Mouse (Mus musculus) spleen, postnatal 10 days (tissue): Measurements from ENCODE around the gene Rbfox1.

Experiments
- DNase-seq, 2 experiments: peaks; one replicate each; pipeline ENCODE4 v3.0.0; 2021 to 2022; ENCODE audit warnings: low spot score in 2 of 2

The Rbfox1 gene

GRCm38 (mm10) chr16:7081074-7081568 lies 1196.0 kb downstream of the Rbfox1 start:
- no peak for DNase-seq

GRCm38 (mm10) chr16:7081684-7082255 lies 1196.6 kb downstream of the Rbfox1 start:
- no peak for DNase-seq

GRCm38 (mm10) chr16:7083937-7084336 lies 1198.8 kb downstream of the Rbfox1 start:
- DNase-seq = no peak

- DNase-seq = no peak
Observed at GRCm38 (mm10) chr16:7088601-7089430, 1203.7 kb downstream of the Rbfox1 start.

GRCm38 (mm10) chr16:7089475-7089874 lies 1204.3 kb downstream of the Rbfox1 start:
- DNase-seq = no peak

- no peak for DNase-seq
Observed at GRCm38 (mm10) chr16:7090205-7090604, 1205.0 kb downstream of the Rbfox1 start.

- no peak for DNase-seq
Observed at GRCm38 (mm10) chr16:7092811-7093210, 1207.7 kb downstream of the Rbfox1 start.

- no peak for DNase-seq
Observed at GRCm38 (mm10) chr16:7093686-7094085, 1208.5 kb downstream of the Rbfox1 start.

GRCm38 (mm10) chr16:7094181-7094749 lies 1209.1 kb downstream of the Rbfox1 start:
- DNase-seq = no peak

GRCm38 (mm10) chr16:7097071-7097470 lies 1211.9 kb downstream of the Rbfox1 start:
- DNase-seq = no peak

- no peak for DNase-seq
Observed at GRCm38 (mm10) chr16:7097951-7098710, 1213.0 kb downstream of the Rbfox1 start.

GRCm38 (mm10) chr16:7099506-7100300 lies 1214.5 kb downstream of the Rbfox1 start:
- DNase-seq = no peak

- no peak for DNase-seq
Observed at GRCm38 (mm10) chr16:7102486-7102885, 1217.3 kb downstream of the Rbfox1 start.

- DNase-seq = no peak
Observed at GRCm38 (mm10) chr16:7103301-7103700, 1218.1 kb downstream of the Rbfox1 start.

- no peak for DNase-seq
Observed at GRCm38 (mm10) chr16:7106450-7107015, 1221.4 kb downstream of the Rbfox1 start.

GRCm38 (mm10) chr16:7115945-7116344 lies 1230.8 kb downstream of the Rbfox1 start:
- DNase-seq = no peak

- DNase-seq = no peak
Observed at GRCm38 (mm10) chr16:7129591-7129990, 1244.4 kb downstream of the Rbfox1 start.

- DNase-seq = no peak
Observed at GRCm38 (mm10) chr16:7132434-7132833, 1247.3 kb downstream of the Rbfox1 start.

- no peak for DNase-seq
Observed at GRCm38 (mm10) chr16:7136971-7137370, 1251.8 kb downstream of the Rbfox1 start.

GRCm38 (mm10) chr16:7139480-7139879 lies 1254.3 kb downstream of the Rbfox1 start:
- DNase-seq = no peak

- DNase-seq = no peak
Observed at GRCm38 (mm10) chr16:7140909-7141308, 1255.8 kb downstream of the Rbfox1 start.
